Mouse (Mus musculus): Measurements from ENCODE around the gene Kcnc4. TPM values are rescaled to one million over a fixed set of nuclear protein-coding genes. Genes with fewer than 3 reads are reported as not detected.

Gene Kcnc4
- total RNA-seq (2018; cell fraction: chromatin; rRNA removed): not detected
- total RNA-seq (2018; cell fraction: cytosol; rRNA removed): not detected
- not detected for total RNA-seq (2018; cell fraction: nucleus; rRNA removed)
- polyA plus RNA-seq (2018): not detected in 3 replicates

- no peak within 1 kb of the TSS for H3K27ac ChIP-seq
- H3K4me3 ChIP-seq (ENCODE audit: inconsistent target): no peak within 1 kb of the TSS
- no peaks in the 10 kb centered on the region for H3K79me2 ChIP-seq (ENCODE audit: inconsistent target)
- H3K36me3 ChIP-seq (ENCODE audit: inconsistent target): no peaks in the 10 kb centered on the region
- WGBS (ENCODE audit: missing documents): 3% methylated on average over 68 of the region's 68 CpGs
Measured at GRCm38 (mm10) chr3:107459196-107459772, at the start of gene Kcnc4. TSS of gene Kcnc4 (minus strand) at chr3:107459552.

GRCm38 (mm10) chr3:107508696-107509095, 49.3 kb upstream of the Kcnc4 start:
- 62% methylated on average over 8 of the region's 8 CpGs for WGBS (ENCODE audit: missing documents)
- Histone ChIP-seq H3K36me3 (ENCODE audit: inconsistent target) (no peaks in the 10 kb centered on the region), H3K27ac (no peak overlapping the region), H3K79me2 (ENCODE audit: inconsistent target) (no peaks in the 10 kb centered on the region), H3K4me3 (ENCODE audit: inconsistent target) (no peak overlapping the region)

GRCm38 (mm10) chr3:107507966-107508365, 48.6 kb upstream of the Kcnc4 start:
- Histone ChIP-seq H3K4me3 (ENCODE audit: inconsistent target) (no peak overlapping the region), H3K27ac (no peak overlapping the region), H3K36me3 (ENCODE audit: inconsistent target) (no peaks in the 10 kb centered on the region), H3K79me2 (ENCODE audit: inconsistent target) (no peaks in the 10 kb centered on the region)
- WGBS (ENCODE audit: missing documents): 91% methylated on average over 9 of the region's 9 CpGs

GRCm38 (mm10) chr3:107506531-107506930, 47.2 kb upstream of the Kcnc4 start:
- WGBS (ENCODE audit: missing documents): 75% methylated on average over 4 of the region's 4 CpGs
- no peak overlapping the region for H3K4me3 ChIP-seq (ENCODE audit: inconsistent target)
- no peaks in the 10 kb centered on the region for H3K36me3 ChIP-seq (ENCODE audit: inconsistent target)
- H3K27ac ChIP-seq: no peak overlapping the region
- H3K79me2 ChIP-seq (ENCODE audit: inconsistent target): no peaks in the 10 kb centered on the region

- no peak overlapping the region for H3K4me3 ChIP-seq (ENCODE audit: inconsistent target)
- WGBS (ENCODE audit: missing documents): 94% methylated on average over 4 of the region's 4 CpGs
- no peaks in the 10 kb centered on the region for H3K36me3 ChIP-seq (ENCODE audit: inconsistent target)
- H3K79me2 ChIP-seq (ENCODE audit: inconsistent target): no peaks in the 10 kb centered on the region
- no peak overlapping the region for H3K27ac ChIP-seq
Measured at GRCm38 (mm10) chr3:107505464-107506367, 46.4 kb upstream of the Kcnc4 start.

GRCm38 (mm10) chr3:107504542-107504941, 45.2 kb upstream of the Kcnc4 start:
- Histone ChIP-seq H3K79me2 (ENCODE audit: inconsistent target) (no peaks in the 10 kb centered on the region), H3K27ac (no peak overlapping the region), H3K36me3 (ENCODE audit: inconsistent target) (no peaks in the 10 kb centered on the region), H3K4me3 (ENCODE audit: inconsistent target) (no peak overlapping the region)
- 56% methylated on average over 1 of the region's 1 CpGs for WGBS (ENCODE audit: missing documents)

- WGBS (ENCODE audit: missing documents): 93% methylated on average over 2 of the region's 2 CpGs
- Histone ChIP-seq H3K4me3 (ENCODE audit: inconsistent target) (no peak overlapping the region), H3K36me3 (ENCODE audit: inconsistent target) (no peaks in the 10 kb centered on the region)
Measured at GRCm38 (mm10) chr3:107503716-107504115, 44.4 kb upstream of the Kcnc4 start.

GRCm38 (mm10) chr3:107501702-107502151, 42.4 kb upstream of the Kcnc4 start:
- no peaks in the 10 kb centered on the region for H3K79me2 ChIP-seq (ENCODE audit: inconsistent target)
- H3K27ac ChIP-seq: no peak overlapping the region
- WGBS (ENCODE audit: missing documents): 81% methylated on average over 7 of the region's 7 CpGs
- H3K36me3 ChIP-seq (ENCODE audit: inconsistent target): no peaks in the 10 kb centered on the region
- no peak overlapping the region for H3K4me3 ChIP-seq (ENCODE audit: inconsistent target)

More at GRCm38 (mm10) chr3:107503716-107504115, 44.4 kb upstream of the Kcnc4 start:
- H3K79me2 ChIP-seq (ENCODE audit: inconsistent target): no peaks in the 10 kb centered on the region
- H3K27ac ChIP-seq: no peak overlapping the region

GRCm38 (mm10) chr3:107500301-107500700, 40.9 kb upstream of the Kcnc4 start:
- no peaks in the 10 kb centered on the region for H3K36me3 ChIP-seq (ENCODE audit: inconsistent target)
- H3K27ac ChIP-seq: no peak overlapping the region
- 91% methylated on average over 11 of the region's 11 CpGs for WGBS (ENCODE audit: missing documents)
- H3K79me2 ChIP-seq (ENCODE audit: inconsistent target): no peaks in the 10 kb centered on the region
- H3K4me3 ChIP-seq (ENCODE audit: inconsistent target): no peak overlapping the region

- WGBS (ENCODE audit: missing documents): 90% methylated on average over 13 of the region's 13 CpGs
- Histone ChIP-seq H3K27ac (no peak overlapping the region), H3K36me3 (ENCODE audit: inconsistent target) (no peaks in the 10 kb centered on the region), H3K79me2 (ENCODE audit: inconsistent target) (no peaks in the 10 kb centered on the region), H3K4me3 (ENCODE audit: inconsistent target) (no peak overlapping the region)
Measured at GRCm38 (mm10) chr3:107496086-107496850, 36.9 kb upstream of the Kcnc4 start.

- H3K27ac ChIP-seq: no peak overlapping the region
- H3K36me3 ChIP-seq (ENCODE audit: inconsistent target): no peaks in the 10 kb centered on the region
- WGBS (ENCODE audit: missing documents): 94% methylated on average over 6 of the region's 6 CpGs
- no peak overlapping the region for H3K4me3 ChIP-seq (ENCODE audit: inconsistent target)
- no peaks in the 10 kb centered on the region for H3K79me2 ChIP-seq (ENCODE audit: inconsistent target)
Measured at GRCm38 (mm10) chr3:107495524-107495923, 36.2 kb upstream of the Kcnc4 start.

GRCm38 (mm10) chr3:107491459-107491858, 32.1 kb upstream of the Kcnc4 start:
- 7% methylated on average over 6 of the region's 6 CpGs for WGBS (ENCODE audit: missing documents)
- Histone ChIP-seq H3K36me3 (ENCODE audit: inconsistent target) (no peaks in the 10 kb centered on the region), H3K27ac (no peak overlapping the region), H3K79me2 (ENCODE audit: inconsistent target) (no peaks in the 10 kb centered on the region), H3K4me3 (ENCODE audit: inconsistent target) (no peak overlapping the region)

- H3K36me3 ChIP-seq (ENCODE audit: inconsistent target): no peaks in the 10 kb centered on the region
- no peak overlapping the region for H3K4me3 ChIP-seq (ENCODE audit: inconsistent target)
- no peaks in the 10 kb centered on the region for H3K79me2 ChIP-seq (ENCODE audit: inconsistent target)
- H3K27ac ChIP-seq: no peak overlapping the region
- WGBS (ENCODE audit: missing documents): 62% methylated on average over 4 of the region's 4 CpGs
Measured at GRCm38 (mm10) chr3:107488637-107489036, 29.3 kb upstream of the Kcnc4 start.

- no peak overlapping the region for H3K27ac ChIP-seq
- 38% methylated on average over 11 of the region's 11 CpGs for WGBS (ENCODE audit: missing documents)
- no peak overlapping the region for H3K4me3 ChIP-seq (ENCODE audit: inconsistent target)
- no peaks in the 10 kb centered on the region for H3K36me3 ChIP-seq (ENCODE audit: inconsistent target)
- H3K79me2 ChIP-seq (ENCODE audit: inconsistent target): no peaks in the 10 kb centered on the region
Measured at GRCm38 (mm10) chr3:107483290-107483689, 23.9 kb upstream of the Kcnc4 start.
